Mouse (Mus musculus) telencephalon, adult 2 months (tissue): ENCODE data around the gene Olfr15.

Source experiments
- DNase-seq: peaks from one replicate; pipeline ENCODE4 v3.0.0-alpha.2; 2011; ENCODE audit warnings: low read depth, low spot score

Gene Olfr15

GRCm38 (mm10) chr16:3872216-3873047 is 41.8 kb downstream of the Olfr15 start, which contains the start of gene Naa60:
Naa60 (plus strand) TSS chr16:3872375.
- peak; percentile 91 for DNase-seq

- DNase-seq = no peak
These were observed 45.7 kb downstream of the Olfr15 start for GRCm38 (mm10) chr16:3876346-3876745.

DNA sequence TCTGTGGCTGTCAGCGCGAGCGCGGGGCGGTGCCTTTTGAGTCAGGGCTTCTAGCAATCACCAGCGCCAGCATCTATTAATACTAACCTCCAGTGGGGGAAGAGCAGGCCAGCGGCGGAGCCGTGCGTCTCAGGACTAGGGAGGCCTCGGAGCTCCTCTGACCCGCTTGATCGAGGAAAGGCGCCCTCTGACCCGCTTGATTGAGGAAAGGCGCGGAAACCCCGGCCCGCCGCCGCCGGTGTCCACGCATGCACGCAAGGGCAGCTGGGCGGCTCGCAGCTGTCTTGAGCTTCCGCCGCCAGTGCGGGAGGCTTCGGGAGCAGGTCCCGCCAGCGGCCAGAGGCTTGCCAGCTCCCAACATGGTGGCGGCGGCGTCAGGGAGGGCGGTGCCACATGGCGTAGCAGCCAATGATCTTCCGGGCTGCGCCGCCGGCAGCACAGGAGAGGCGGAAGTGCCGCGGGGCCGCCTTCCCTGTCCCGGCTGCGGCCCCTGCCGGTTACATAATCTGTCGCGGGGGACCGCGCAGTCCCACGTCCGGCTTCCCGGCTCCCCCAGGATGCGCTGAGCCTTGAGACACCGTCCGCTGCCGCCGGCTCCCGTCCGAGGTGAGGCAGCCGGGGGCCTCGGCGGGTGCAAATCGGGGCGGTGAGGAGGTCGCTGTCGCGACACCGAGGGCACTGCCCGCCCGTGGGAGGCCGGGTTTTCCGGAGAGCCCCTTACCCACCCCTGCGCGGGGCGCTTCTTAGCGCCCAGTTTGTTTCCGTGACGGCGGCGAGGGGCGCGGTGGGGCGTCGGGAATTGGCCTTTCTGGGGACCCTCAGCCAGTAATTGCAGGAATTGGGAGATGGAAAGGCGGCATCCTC is 53.8 kb downstream of the Olfr15 start, which contains the start of the genes Zfp597 and Gm20695:
TSS of gene Zfp597 (minus strand) at position 361 of the 864 bp plus-strand sequence.
TSS of gene Gm20695 (plus strand) at position 448 of the 864 bp plus-strand sequence.
- DNase-seq = peak; percentile 92

- no peak for DNase-seq
These were observed 54.5 kb downstream of the Olfr15 start for GRCm38 (mm10) chr16:3885065-3885670.

- no peak for DNase-seq
These were observed 61.1 kb downstream of the Olfr15 start for GRCm38 (mm10) chr16:3891621-3892295.

DNA sequence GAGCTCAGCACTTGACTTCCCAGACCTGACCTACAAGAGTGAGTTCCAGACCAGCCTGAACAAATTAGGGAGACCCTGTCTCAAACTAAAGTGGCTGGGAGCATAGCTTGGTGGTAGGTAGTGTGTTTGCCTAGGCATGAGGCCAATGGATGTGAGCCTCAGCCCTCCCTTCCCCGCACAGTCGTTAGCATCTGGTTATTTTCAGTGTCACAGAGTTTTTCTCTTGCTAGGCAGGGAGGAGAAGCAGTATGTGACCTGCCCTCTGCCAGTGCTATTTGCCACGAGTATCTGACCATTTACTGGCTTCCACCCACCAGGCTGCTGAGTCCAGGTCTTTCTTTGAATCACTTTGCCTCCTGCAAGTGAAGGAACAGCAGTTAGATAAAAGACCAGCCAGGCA is 63.1 kb downstream of the Olfr15 start:
- no peak for DNase-seq
